Mouse (Mus musculus): ENCODE results near the gene Gm17087. TPM values are rescaled to one million over a fixed set of nuclear protein-coding genes. Genes with fewer than 3 reads are reported as not detected.

Gene Gm17087
- polyA plus RNA-seq, 2 experiments: not detected

GRCm38 (mm10) chr17:8555785-8556184 lies 11.0 kb downstream of the Gm17087 start:
- Histone ChIP-seq H3K27ac (no peak overlapping the region), H3K4me3 (ENCODE audit: insufficient read depth in 1 of 2, low read depth in 2 of 2, low read length in 2 of 2) (no peak overlapping the region), H3K4me2 (ENCODE audit: low read depth) (no peak overlapping the region), H3K9ac (replicated peaks) (no peak overlapping the region), H3K9me3 (ENCODE audit: control insufficient read depth, low read length) (no peaks in the 10 kb centered on the region), H3K36me3 (replicated peaks; ENCODE audit: control insufficient read depth, insufficient read depth, low read depth) (no peaks in the 10 kb centered on the region), H3K27me3 (ENCODE audit: control insufficient read depth, insufficient read depth, low read length) (no peaks in the 10 kb centered on the region), H3K4me1 (replicated peaks; ENCODE audit: control insufficient read depth in 2 of 2, insufficient read depth in 2 of 2, low read length in 1 of 2) (no peaks in the 10 kb centered on the region)
- 58% methylated on average over 9 of the region's 9 CpGs for WGBS (ENCODE audit: insufficient replicate concordance)
- no peak for DNase-seq (ENCODE audit: low read depth in 3 of 3, low spot score in 3 of 3)
- ATAC-seq (ENCODE audit: insufficient read depth): no peak
- TF ChIP-seq EP300 (IDR thresholded peaks at IDR 0.05; ENCODE audit: low read depth) (no peak), CTCF (IDR thresholded peaks at IDR 0.05; ENCODE audit: low read depth) (no peak)

- Histone ChIP-seq H3K9me3 (ENCODE audit: control insufficient read depth, low read length) (no peaks in the 10 kb centered on the region), H3K27ac (no peak overlapping the region), H3K4me2 (ENCODE audit: low read depth) (no peak overlapping the region), H3K36me3 (replicated peaks; ENCODE audit: control insufficient read depth, insufficient read depth, low read depth) (no peaks in the 10 kb centered on the region), H3K4me1 (replicated peaks; ENCODE audit: control insufficient read depth in 2 of 2, insufficient read depth in 2 of 2, low read length in 1 of 2) (no peaks in the 10 kb centered on the region), H3K27me3 (ENCODE audit: control insufficient read depth, insufficient read depth, low read length) (no peaks in the 10 kb centered on the region), H3K4me3 (ENCODE audit: insufficient read depth in 1 of 2, low read depth in 2 of 2, low read length in 2 of 2) (no peak overlapping the region), H3K9ac (replicated peaks) (no peak overlapping the region)
- DNase-seq (ENCODE audit: low read depth in 3 of 3, low spot score in 3 of 3) (no peak), ATAC-seq (ENCODE audit: insufficient read depth) (no peak)
- TF ChIP-seq EP300 (IDR thresholded peaks at IDR 0.05; ENCODE audit: low read depth) (no peak), CTCF (IDR thresholded peaks at IDR 0.05; ENCODE audit: low read depth) (no peak)
- 60% methylated on average over 6 of the region's 6 CpGs for WGBS (ENCODE audit: insufficient replicate concordance)
Observed at GRCm38 (mm10) chr17:8554219-8554618, 12.5 kb downstream of the Gm17087 start.

GRCm38 (mm10) chr17:8553601-8554000 lies 13.1 kb downstream of the Gm17087 start:
- DNase-seq (ENCODE audit: low read depth in 3 of 3, low spot score in 3 of 3): no peak
- ATAC-seq (ENCODE audit: insufficient read depth): no peak
- H3K9me3 ChIP-seq (ENCODE audit: control insufficient read depth, low read length): no peaks in the 10 kb centered on the region
- no peak overlapping the region for H3K27ac ChIP-seq
- no peaks in the 10 kb centered on the region for H3K36me3 ChIP-seq (replicated peaks; ENCODE audit: control insufficient read depth, insufficient read depth, low read depth)
- TF ChIP-seq EP300 (IDR thresholded peaks at IDR 0.05; ENCODE audit: low read depth): no peak
- TF ChIP-seq CTCF (IDR thresholded peaks at IDR 0.05; ENCODE audit: low read depth): no peak
- WGBS (ENCODE audit: insufficient replicate concordance): 58% methylated on average over 3 of the region's 3 CpGs
- H3K9ac ChIP-seq (replicated peaks): no peak overlapping the region
- no peaks in the 10 kb centered on the region for H3K27me3 ChIP-seq (ENCODE audit: control insufficient read depth, insufficient read depth, low read length)
- no peak overlapping the region for H3K4me3 ChIP-seq (ENCODE audit: insufficient read depth in 1 of 2, low read depth in 2 of 2, low read length in 2 of 2)
- no peak overlapping the region for H3K4me2 ChIP-seq (ENCODE audit: low read depth)
- H3K4me1 ChIP-seq (replicated peaks; ENCODE audit: control insufficient read depth in 2 of 2, insufficient read depth in 2 of 2, low read length in 1 of 2): no peaks in the 10 kb centered on the region

- Histone ChIP-seq H3K9ac (replicated peaks) (no peak overlapping the region), H3K27me3 (ENCODE audit: control insufficient read depth, insufficient read depth, low read length) (no peaks in the 10 kb centered on the region), H3K4me2 (ENCODE audit: low read depth) (no peak overlapping the region), H3K4me3 (ENCODE audit: insufficient read depth in 1 of 2, low read depth in 2 of 2, low read length in 2 of 2) (no peak overlapping the region), H3K4me1 (replicated peaks; ENCODE audit: control insufficient read depth in 2 of 2, insufficient read depth in 2 of 2, low read length in 1 of 2) (no peaks in the 10 kb centered on the region), H3K9me3 (ENCODE audit: control insufficient read depth, low read length) (no peaks in the 10 kb centered on the region), H3K36me3 (replicated peaks; ENCODE audit: control insufficient read depth, insufficient read depth, low read depth) (no peaks in the 10 kb centered on the region), H3K27ac (no peak overlapping the region)
- ATAC-seq (ENCODE audit: insufficient read depth): no peak
- no peak for TF ChIP-seq CTCF (IDR thresholded peaks at IDR 0.05; ENCODE audit: low read depth)
- no peak for TF ChIP-seq EP300 (IDR thresholded peaks at IDR 0.05; ENCODE audit: low read depth)
- 52% methylated on average over 8 of the region's 8 CpGs for WGBS (ENCODE audit: insufficient replicate concordance)
- no peak for DNase-seq (ENCODE audit: low read depth in 3 of 3, low spot score in 3 of 3)
Observed at GRCm38 (mm10) chr17:8552346-8553035, 14.3 kb downstream of the Gm17087 start.

- no peaks in the 10 kb centered on the region for H3K4me1 ChIP-seq (replicated peaks; ENCODE audit: control insufficient read depth in 2 of 2, insufficient read depth in 2 of 2, low read length in 1 of 2)
- no peaks in the 10 kb centered on the region for H3K9me3 ChIP-seq (ENCODE audit: control insufficient read depth, low read length)
- no peak overlapping the region for H3K4me2 ChIP-seq (ENCODE audit: low read depth)
- DNase-seq (ENCODE audit: low read depth in 3 of 3, low spot score in 3 of 3) (no peak), ATAC-seq (ENCODE audit: insufficient read depth) (no peak)
- H3K36me3 ChIP-seq (replicated peaks; ENCODE audit: control insufficient read depth, insufficient read depth, low read depth): no peaks in the 10 kb centered on the region
- no peaks in the 10 kb centered on the region for H3K27me3 ChIP-seq (ENCODE audit: control insufficient read depth, insufficient read depth, low read length)
- H3K27ac ChIP-seq: no peak overlapping the region
- no peak overlapping the region for H3K9ac ChIP-seq (replicated peaks)
- H3K4me3 ChIP-seq (ENCODE audit: insufficient read depth in 1 of 2, low read depth in 2 of 2, low read length in 2 of 2): no peak overlapping the region
- TF ChIP-seq EP300 (IDR thresholded peaks at IDR 0.05; ENCODE audit: low read depth): no peak
- no peak for TF ChIP-seq CTCF (IDR thresholded peaks at IDR 0.05; ENCODE audit: low read depth)
- 52% methylated on average over 3 of the region's 3 CpGs for WGBS (ENCODE audit: insufficient replicate concordance)
Observed at GRCm38 (mm10) chr17:8551641-8552040, 15.1 kb downstream of the Gm17087 start.

All from liver, embryonic 14.5 days (tissue).